Mouse (Mus musculus): Measurements from ENCODE around the gene Parvg.

GRCm38 (mm10) chr15:84325736-84326135 lies 1.9 kb downstream of the Parvg start:
- TF ChIP-seq POLR2A (IDR thresholded peaks at IDR 0.05; ENCODE audit: borderline replicate concordance, insufficient read depth, low read length) (no peak), CTCF (IDR thresholded peaks at IDR 0.05; ENCODE audit: borderline replicate concordance, insufficient read depth, low read depth, low read length) (no peak)

All from cerebellum, adult 2 months (tissue).